Mouse (Mus musculus): ENCODE results near the gene Cd4. TPM values are rescaled to one million over a fixed set of nuclear protein-coding genes. Genes with fewer than 3 reads are reported as not detected.
A peak's percentile ranks its signal among the peaks of the same experiment; 100 is the strongest.

The Cd4 gene
- polyA plus RNA-seq, 1 experiment from 2014 or later = 0.09 TPM

DNA sequence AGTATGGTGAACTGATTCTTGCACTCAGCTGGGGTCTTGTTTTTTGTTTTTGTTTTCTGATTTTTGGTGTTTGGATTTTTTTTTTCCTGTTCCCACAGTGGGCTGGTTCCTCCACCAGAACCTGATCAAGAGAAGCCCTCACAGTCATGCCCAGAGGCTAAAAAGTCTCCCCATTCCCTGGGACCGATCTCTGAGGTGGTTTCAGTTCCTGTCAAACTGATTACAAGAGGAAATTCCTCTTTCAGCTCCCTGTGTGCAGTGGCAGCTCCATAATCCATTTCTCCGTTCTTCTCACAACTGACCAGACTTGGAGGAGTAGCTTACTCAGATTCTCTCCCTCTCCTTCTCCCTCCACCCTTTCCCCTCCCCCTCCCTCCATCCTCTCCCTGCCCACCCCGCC, 13.7 kb downstream of the Cd4 start:
- WGBS = 40% methylated on average over 2 of the region's 3 CpGs
- no peak overlapping the region for H3K27ac ChIP-seq
- no peaks in the 10 kb centered on the region for H3K27me3 ChIP-seq
- no peak overlapping the region for H3K4me2 ChIP-seq (replicated peaks)
- no peaks in the 10 kb centered on the region for H3K4me1 ChIP-seq
- H3K36me3 ChIP-seq = no peaks in the 10 kb centered on the region
- no peak for ATAC-seq (ENCODE audit: insufficient number of reproducible peaks, insufficient read depth, low FRiP score, low TSS enrichment)
- no peaks in the 10 kb centered on the region for H3K9me3 ChIP-seq
- no peak overlapping the region for H3K9ac ChIP-seq
- H3K4me3 ChIP-seq = no peak overlapping the region

- H3K27me3 ChIP-seq = peaks cover 12% of the 10 kb centered on the region; the same call in 1 of the 2 replicates
- no peak for ATAC-seq (ENCODE audit: insufficient number of reproducible peaks, insufficient read depth, low FRiP score, low TSS enrichment)
- 47% methylated on average over 6 of the region's 7 CpGs for WGBS
- no peak overlapping the region for H3K27ac ChIP-seq
- H3K4me1 ChIP-seq = peaks cover 26% of the 10 kb centered on the region
- H3K4me3 ChIP-seq = no peak overlapping the region
- no peaks in the 10 kb centered on the region for H3K9me3 ChIP-seq
- no peak overlapping the region for H3K4me2 ChIP-seq (replicated peaks)
- H3K9ac ChIP-seq = no peak overlapping the region
- H3K36me3 ChIP-seq = no peaks in the 10 kb centered on the region
Observed at GRCm38 (mm10) chr6:124866560-124866959, 21.5 kb downstream of the Cd4 start.

DNA sequence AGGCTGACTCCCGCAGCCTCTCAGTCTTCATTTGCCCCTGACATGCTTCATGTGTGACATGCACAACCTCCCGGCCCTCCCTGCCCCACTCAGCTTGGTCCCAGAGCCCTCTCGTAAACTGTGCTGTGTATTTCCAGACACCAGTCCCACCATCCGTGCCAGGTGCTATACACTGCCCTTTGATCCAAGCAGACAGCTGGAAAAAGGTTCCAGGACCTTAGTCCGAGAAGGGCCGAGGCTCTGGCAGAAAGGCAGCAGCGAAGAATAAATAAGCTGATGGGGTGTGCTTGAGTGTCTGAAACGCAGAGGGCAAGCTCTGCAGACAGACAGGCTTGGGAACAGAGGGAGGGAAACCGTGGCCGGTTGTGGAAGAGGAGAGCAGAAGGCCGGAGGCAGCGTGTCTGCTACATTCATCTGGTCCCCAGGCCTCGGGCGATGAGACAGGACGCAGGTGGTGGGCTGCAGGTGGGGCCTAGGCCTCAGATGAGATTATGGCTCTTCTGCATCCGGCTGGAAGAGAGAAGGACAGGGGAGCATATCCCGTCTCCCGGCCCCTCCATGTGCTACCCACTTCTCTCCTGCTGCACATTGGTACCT, 22.2 kb downstream of the Cd4 start:
- peaks cover 12% of the 10 kb centered on the region; the same call in 1 of the 2 replicates for H3K27me3 ChIP-seq
- no peaks in the 10 kb centered on the region for H3K36me3 ChIP-seq
- H3K4me3 ChIP-seq = no peak overlapping the region
- H3K4me1 ChIP-seq = peaks cover 27% of the 10 kb centered on the region
- ATAC-seq (ENCODE audit: insufficient number of reproducible peaks, insufficient read depth, low FRiP score, low TSS enrichment) = no peak
- H3K9me3 ChIP-seq = no peaks in the 10 kb centered on the region
- H3K9ac ChIP-seq = 0 out of 2 replicates have a peak overlapping the region, but pooled peaks have one; percentile 12
- WGBS = 47% methylated on average over 18 of the region's 18 CpGs
- H3K27ac ChIP-seq = no peak overlapping the region
- H3K4me2 ChIP-seq (replicated peaks) = no peak overlapping the region

DNA sequence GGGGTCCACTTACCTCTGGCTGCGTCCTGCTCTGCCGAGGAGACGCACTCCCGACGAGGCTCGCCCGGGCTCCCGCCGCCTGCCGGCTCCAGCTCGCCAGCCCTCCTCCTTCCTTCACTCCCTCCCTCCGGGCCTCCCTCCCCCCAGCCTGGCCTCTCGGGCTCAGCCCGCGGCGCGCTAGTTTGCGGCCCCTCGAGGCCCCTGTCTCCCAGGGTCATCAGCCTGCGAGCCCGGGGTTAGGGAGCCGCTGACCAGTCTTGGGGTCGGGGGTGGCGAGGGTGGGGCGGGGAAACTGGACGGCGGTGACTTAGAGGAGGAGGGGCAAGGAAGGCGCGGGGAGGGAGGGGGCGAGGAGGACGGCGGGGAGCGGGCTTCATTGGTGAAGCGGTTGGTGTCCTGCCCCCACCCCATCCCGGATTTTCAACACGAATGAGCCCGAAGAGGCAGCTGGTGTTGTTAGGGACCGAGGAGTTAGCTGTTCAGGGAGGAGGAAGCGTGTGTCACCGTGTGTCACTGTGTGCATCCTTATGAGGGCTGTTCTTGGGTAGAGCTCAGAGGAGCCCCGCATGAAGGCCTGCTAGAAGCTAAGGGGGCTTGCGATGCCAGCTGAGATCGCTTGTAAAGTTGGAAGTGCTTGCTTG, 24.2 kb downstream of the Cd4 start, which contains the start of gene Gpr162:
TSS of gene Gpr162 (minus strand) at position 326 of the 641 bp plus-strand sequence.
- WGBS = 1% methylated on average over 33 of the region's 43 CpGs
- H3K4me2 ChIP-seq (replicated peaks) = peak within 1 kb of the TSS; percentile 84
- peak; percentile 13; the same call in 1 of the 2 replicates for ATAC-seq (ENCODE audit: insufficient number of reproducible peaks, insufficient read depth, low FRiP score, low TSS enrichment)
- no peaks in the 10 kb centered on the region for H3K36me3 ChIP-seq
- peak within 1 kb of the TSS; percentile 55 for H3K4me3 ChIP-seq
- H3K9ac ChIP-seq = peak within 1 kb of the TSS; percentile 72
- H3K27me3 ChIP-seq = peaks cover 12% of the 10 kb centered on the region; the same call in 1 of the 2 replicates
- H3K9me3 ChIP-seq = no peaks in the 10 kb centered on the region
- H3K4me1 ChIP-seq = peaks cover 35% of the 10 kb centered on the region
- H3K27ac ChIP-seq = peak within 1 kb of the TSS; percentile 69

DNA sequence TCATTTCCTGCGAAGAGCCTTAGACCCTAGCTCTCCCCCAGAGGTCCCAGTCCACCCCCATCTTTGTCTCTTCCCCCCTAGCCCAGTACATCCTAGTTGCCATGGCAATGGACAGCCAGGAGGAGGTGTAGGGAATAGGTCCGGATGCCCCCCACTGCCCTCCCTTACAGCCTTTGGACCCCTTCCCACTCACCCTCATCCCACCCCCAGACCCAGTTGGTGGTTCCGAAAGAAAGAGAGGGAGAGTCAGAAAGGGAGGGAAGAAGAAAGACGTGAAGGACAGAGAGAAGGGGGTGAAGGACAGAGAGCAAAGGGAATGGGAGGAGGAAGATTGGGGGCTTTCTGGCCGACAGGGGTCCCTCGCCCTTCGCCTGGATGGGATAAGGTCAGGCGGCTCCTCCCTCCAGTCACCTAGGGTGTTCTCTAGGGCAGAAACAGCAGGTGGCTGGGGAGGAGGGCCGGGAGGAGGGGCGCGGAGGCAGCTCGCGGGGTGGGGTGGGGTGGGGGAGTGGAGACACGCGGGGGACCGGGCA, 24.8 kb downstream of the Cd4 start:
- Histone ChIP-seq H3K4me2 (replicated peaks) (peak overlapping the region; percentile 84), H3K4me1 (peaks cover 40% of the 10 kb centered on the region), H3K36me3 (no peaks in the 10 kb centered on the region), H3K4me3 (peak overlapping the region; percentile 55), H3K27ac (0 out of 2 replicates have a peak overlapping the region, but pooled peaks have one; percentile 69), H3K27me3 (peaks cover 12% of the 10 kb centered on the region; the same call in 1 of the 2 replicates), H3K9me3 (no peaks in the 10 kb centered on the region), H3K9ac (peak overlapping the region; percentile 72)
- under 1% methylated on average over 8 of the region's 16 CpGs for WGBS
- ATAC-seq (ENCODE audit: insufficient number of reproducible peaks, insufficient read depth, low FRiP score, low TSS enrichment) = 0 out of 2 replicates have a peak, but pooled peaks have one; percentile 2

DNA sequence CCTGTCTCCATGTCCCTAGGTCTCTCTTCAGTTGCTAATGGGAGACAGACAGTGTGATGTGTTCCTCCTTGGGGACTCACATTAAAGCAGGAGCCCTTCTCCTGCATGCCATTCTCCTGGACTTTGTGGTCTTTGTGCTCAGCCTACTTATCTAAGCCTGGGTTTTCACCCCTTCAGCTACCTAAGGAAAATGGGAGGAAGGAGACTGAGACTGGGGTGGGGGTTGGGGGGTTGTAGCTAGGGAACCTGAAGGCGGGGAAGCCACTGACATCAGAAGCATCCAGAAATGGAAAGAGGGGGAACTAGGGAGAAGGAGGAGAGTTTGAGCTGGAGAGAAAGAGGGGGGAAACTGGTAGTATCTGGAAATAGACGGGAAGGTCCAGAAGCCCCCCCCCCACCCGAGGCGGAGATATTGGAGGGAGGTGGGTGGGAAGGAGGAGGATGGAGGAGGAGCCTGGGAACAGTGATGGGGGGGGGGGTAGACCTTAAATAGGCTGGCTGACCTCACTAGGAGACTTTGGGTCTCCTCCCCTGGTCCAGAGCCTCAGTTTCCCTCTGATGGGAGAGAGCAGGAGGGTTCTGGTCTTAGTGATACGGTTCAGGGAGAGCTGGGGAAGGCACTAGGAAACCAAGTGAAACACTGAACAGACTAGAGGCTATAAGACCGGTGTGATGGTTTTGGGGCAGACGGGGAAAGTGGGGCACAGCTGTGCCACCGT, 25.5 kb downstream of the Cd4 start:
- peak overlapping the region; percentile 55 for H3K4me3 ChIP-seq
- peak overlapping the region; percentile 84 for H3K4me2 ChIP-seq (replicated peaks)
- H3K4me1 ChIP-seq = peaks cover 42% of the 10 kb centered on the region
- H3K27me3 ChIP-seq = peaks cover 12% of the 10 kb centered on the region; the same call in 1 of the 2 replicates
- no peaks in the 10 kb centered on the region for H3K9me3 ChIP-seq
- H3K36me3 ChIP-seq = no peaks in the 10 kb centered on the region
- 12% methylated on average over 8 of the region's 8 CpGs for WGBS
- H3K9ac ChIP-seq = peak overlapping the region; percentile 72; the same call in 1 of the 2 replicates
- ATAC-seq (ENCODE audit: insufficient number of reproducible peaks, insufficient read depth, low FRiP score, low TSS enrichment) = no peak
- no peak overlapping the region for H3K27ac ChIP-seq

DNA sequence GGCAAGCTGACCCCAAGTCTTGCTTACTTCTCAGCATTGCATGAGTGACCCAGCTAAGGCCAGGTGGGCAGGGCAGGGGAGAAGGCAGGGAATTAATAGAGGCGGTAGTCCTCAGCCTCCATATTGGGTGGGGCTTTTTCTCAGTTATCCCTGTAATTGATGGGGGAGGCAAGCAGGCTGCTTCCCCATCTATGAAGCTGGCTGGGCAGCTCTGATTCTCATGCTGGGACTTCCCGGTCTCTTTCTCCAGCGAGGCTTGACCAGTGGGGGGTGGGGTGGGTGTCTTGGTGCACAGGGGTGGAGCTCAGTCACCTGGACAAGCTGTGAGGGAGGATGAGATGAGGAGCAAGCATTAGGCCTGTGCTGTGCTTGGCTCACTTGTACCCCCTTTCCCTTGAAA, 26.2 kb downstream of the Cd4 start:
- Histone ChIP-seq H3K36me3 (no peaks in the 10 kb centered on the region), H3K27me3 (peaks cover 12% of the 10 kb centered on the region; the same call in 1 of the 2 replicates), H3K9ac (no peak overlapping the region), H3K4me3 (no peak overlapping the region), H3K4me1 (peaks cover 42% of the 10 kb centered on the region), H3K27ac (no peak overlapping the region), H3K9me3 (no peaks in the 10 kb centered on the region), H3K4me2 (replicated peaks) (no peak overlapping the region)
- WGBS = 39% methylated on average over 3 of the region's 3 CpGs
- ATAC-seq (ENCODE audit: insufficient number of reproducible peaks, insufficient read depth, low FRiP score, low TSS enrichment) = no peak

GRCm38 (mm10) chr6:124861266-124861665, 26.8 kb downstream of the Cd4 start:
- Histone ChIP-seq H3K4me3 (no peak overlapping the region), H3K4me2 (replicated peaks) (no peak overlapping the region), H3K27ac (no peak overlapping the region), H3K9me3 (no peaks in the 10 kb centered on the region), H3K9ac (no peak overlapping the region), H3K36me3 (no peaks in the 10 kb centered on the region), H3K4me1 (peaks cover 43% of the 10 kb centered on the region), H3K27me3 (peaks cover 9% of the 10 kb centered on the region; the same call in 1 of the 2 replicates)
- ATAC-seq (ENCODE audit: insufficient number of reproducible peaks, insufficient read depth, low FRiP score, low TSS enrichment) = no peak
- 79% methylated on average over 19 of the region's 19 CpGs for WGBS

DNA sequence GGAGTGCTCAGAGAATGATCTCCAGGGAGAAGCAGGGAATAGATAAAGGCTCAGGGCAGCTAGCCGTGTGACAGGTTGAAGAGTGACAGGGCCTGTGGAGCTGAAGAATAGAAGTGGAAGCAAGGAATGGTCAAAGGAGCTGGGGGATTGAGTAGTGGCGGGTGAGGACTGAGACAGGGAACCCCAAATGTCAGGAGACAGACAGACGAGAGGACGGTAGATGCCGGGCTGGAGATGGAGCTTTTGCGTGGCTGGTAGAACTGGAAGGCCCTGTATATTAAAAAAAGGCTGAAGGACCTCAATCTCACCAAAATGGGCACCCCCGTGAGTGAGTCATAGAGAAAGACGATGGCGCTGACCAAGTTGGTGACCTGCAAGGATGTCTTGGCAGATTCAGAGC, 27.5 kb downstream of the Cd4 start:
- no peak for ATAC-seq (ENCODE audit: insufficient number of reproducible peaks, insufficient read depth, low FRiP score, low TSS enrichment)
- Histone ChIP-seq H3K27me3 (peaks cover 5% of the 10 kb centered on the region; the same call in 1 of the 2 replicates), H3K9ac (no peak overlapping the region), H3K4me1 (peaks cover 46% of the 10 kb centered on the region), H3K4me2 (replicated peaks) (no peak overlapping the region), H3K36me3 (no peaks in the 10 kb centered on the region), H3K9me3 (no peaks in the 10 kb centered on the region), H3K4me3 (no peak overlapping the region), H3K27ac (peak overlapping the region; percentile 37; the same call in 1 of the 2 replicates)
- WGBS = 88% methylated on average over 9 of the region's 9 CpGs

DNA sequence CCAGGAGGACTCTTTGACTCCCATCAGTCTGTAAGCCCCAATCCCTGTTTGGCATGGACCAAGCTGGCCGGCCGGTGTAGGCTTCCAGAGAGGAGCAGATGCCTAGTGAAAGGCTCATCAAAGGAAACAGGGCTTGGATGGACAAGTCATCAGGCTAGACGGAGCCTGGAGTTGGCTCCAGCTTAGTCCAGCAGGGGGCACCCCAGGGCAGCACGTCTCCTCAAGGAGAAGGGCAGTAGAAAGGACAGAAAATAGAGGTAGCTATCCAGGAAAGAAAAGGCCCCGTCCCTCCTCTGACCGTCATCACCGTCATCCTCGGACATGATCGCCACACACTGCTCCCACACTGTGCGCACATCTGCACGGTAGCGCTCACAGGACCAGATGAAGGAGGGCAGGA, 28.3 kb downstream of the Cd4 start:
- Histone ChIP-seq H3K27ac (0 out of 2 replicates have a peak overlapping the region, but pooled peaks have one; percentile 37), H3K9me3 (no peaks in the 10 kb centered on the region), H3K4me2 (replicated peaks) (0 out of 2 replicates have a peak overlapping the region, but pooled peaks have one; percentile 14), H3K9ac (no peak overlapping the region), H3K36me3 (peaks cover 4% of the 10 kb centered on the region; the same call in 1 of the 2 replicates), H3K27me3 (no peaks in the 10 kb centered on the region; the same call in 1 of the 2 replicates), H3K4me1 (peaks cover 47% of the 10 kb centered on the region), H3K4me3 (no peak overlapping the region)
- ATAC-seq (ENCODE audit: insufficient number of reproducible peaks, insufficient read depth, low FRiP score, low TSS enrichment) = 0 out of 2 replicates have a peak, but pooled peaks have one; percentile 13
- 8% methylated on average over 12 of the region's 12 CpGs for WGBS

Measured in embryonic facial prominence, embryonic 12.5 days (tissue).